Mouse (Mus musculus): Measurements from ENCODE around the gene Gc.

DNA sequence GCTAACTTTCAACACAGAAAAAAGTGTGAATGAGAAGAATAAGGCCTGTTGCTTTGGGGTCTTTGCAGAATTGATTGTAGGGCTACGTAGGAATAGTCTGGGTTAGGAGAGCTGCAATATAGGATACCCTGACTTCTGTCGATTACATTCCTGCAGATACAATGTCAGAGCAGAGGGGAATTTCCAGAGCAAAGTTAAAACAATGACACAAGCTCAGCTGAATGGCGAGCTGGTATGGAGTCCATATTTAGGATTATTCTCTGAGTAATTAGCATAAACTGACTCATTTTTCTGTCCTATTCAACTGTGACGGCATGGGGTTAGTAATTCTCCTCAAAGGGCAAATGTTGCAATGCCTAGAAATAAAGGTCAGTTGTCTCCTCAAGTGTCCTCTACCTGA lies 12.8 kb upstream of the Gc start:
- no peak for TF ChIP-seq CTCF (IDR thresholded peaks at IDR 0.05; ENCODE audit: low read depth)
- TF ChIP-seq EP300 (IDR thresholded peaks at IDR 0.05; ENCODE audit: low read depth): no peak
